Mouse (Mus musculus) cortical plate, adult 2 months (tissue): ENCODE measurements around the gene Tnrc6a. TPM values are rescaled to one million over a fixed set of nuclear protein-coding genes. Genes with fewer than 3 reads are reported as not detected.

Experiments
- H3K27ac ChIP-seq: fragments of 200-500 bp; 2 replicates; pipeline ENCODE4 v1.5.1; 2012; ENCODE audit warnings: low read length, control low read depth, inconsistent platforms; ENCODE audit not compliant: insufficient read depth
- H3K4me1 ChIP-seq: fragments of 200-500 bp; 2 replicates; pipeline ENCODE4 v1.6.1; 2011; ENCODE audit warnings: low read length; ENCODE audit not compliant: control insufficient read depth, insufficient read depth
- H3K4me3 ChIP-seq: fragments of 200-500 bp; 2 replicates; pipeline ENCODE4 v1.5.1; 2011; ENCODE audit warnings: mild to moderate bottlenecking, low read length, control low read depth; ENCODE audit not compliant: insufficient read depth
- CTCF ChIP-seq: fragments of 200-500 bp; IDR thresholded peaks from 2 replicates; pipeline ENCODE4 v1.5.1; 2011; ENCODE audit warnings: mild to moderate bottlenecking, control low read depth, low read length; ENCODE audit not compliant: insufficient read depth; ENCODE audit errors: extremely low read depth
- POLR2A ChIP-seq: fragments of 200-500 bp; IDR thresholded peaks from 2 replicates; pipeline ENCODE4 v1.6.1; 2011; ENCODE audit warnings: mild to moderate bottlenecking, low read length, control low read depth; ENCODE audit not compliant: insufficient read depth; ENCODE audit errors: extremely low read depth
- polyA plus RNA-seq: library from polyadenylated mRNA; depleted of rRNA; stranded (reverse); fragments of >200 nt; gene quantifications from 2 replicates; pipeline ENCODE4 v1.2.3, GENCODE M21; 2012

Tnrc6a gene
- polyA plus RNA-seq, 1 experiment: 55.6 TPM

DNA sequence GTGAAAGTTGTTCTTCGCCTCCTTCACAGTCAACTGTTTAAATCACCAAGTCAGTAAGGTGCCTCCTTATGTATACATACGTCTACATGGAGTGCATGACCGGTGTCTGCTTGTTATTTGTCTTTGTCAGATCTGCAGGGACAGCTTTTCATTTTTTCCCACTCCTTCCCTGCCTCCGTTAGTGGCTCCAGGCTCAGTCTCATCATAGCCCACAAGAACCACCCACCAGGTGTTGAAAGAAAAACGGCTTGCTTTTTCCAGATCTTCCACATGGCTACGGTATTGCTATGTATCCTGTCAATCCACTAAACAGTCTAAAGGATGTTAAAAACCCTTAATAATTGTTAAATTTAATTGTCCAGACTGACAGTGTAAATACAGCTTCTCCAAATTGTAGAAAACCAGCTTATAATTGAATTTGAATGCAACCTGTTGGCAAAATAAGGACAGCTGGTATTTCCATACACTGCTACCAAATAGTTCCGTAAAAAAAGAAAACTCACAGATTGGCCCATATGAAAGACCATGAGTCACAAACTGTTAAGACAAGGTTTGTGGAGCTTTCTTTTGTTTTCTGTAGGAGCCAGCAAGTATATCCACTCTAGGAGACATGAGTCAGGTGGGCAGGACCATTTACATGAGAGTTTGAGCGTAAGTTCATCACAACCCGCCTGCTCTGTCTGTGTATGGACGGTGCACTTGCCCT, 22.6 kb downstream of the Tnrc6a start:
- H3K27ac ChIP-seq: no peak overlapping the region
- H3K4me3 ChIP-seq: no peak overlapping the region
- no peak for TF ChIP-seq POLR2A
- no peak for TF ChIP-seq CTCF
- peaks cover 5% of the 10 kb centered on the region for H3K4me1 ChIP-seq

DNA sequence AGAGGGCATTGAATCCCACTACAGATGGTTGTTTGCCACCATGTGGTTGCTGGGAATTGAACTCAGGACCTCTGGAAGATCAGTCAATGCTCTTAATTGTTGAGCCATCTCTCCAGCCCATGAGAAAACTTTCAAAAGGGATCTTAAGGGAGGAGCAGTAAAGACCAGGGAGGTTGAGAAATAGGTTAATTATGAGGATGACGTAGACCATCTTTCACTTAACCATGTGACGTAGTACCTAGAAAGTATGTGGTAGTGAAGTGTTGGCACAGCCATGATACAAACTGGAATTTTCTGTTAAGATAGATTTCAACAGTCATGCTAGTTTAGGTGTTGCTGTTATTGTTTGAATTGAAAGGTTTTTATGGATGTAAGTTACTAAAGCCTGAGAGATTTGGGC, 24.1 kb downstream of the Tnrc6a start:
- no peak overlapping the region for H3K27ac ChIP-seq
- H3K4me1 ChIP-seq: peaks cover 3% of the 10 kb centered on the region
- no peak for TF ChIP-seq CTCF
- TF ChIP-seq POLR2A: no peak
- no peak overlapping the region for H3K4me3 ChIP-seq

DNA sequence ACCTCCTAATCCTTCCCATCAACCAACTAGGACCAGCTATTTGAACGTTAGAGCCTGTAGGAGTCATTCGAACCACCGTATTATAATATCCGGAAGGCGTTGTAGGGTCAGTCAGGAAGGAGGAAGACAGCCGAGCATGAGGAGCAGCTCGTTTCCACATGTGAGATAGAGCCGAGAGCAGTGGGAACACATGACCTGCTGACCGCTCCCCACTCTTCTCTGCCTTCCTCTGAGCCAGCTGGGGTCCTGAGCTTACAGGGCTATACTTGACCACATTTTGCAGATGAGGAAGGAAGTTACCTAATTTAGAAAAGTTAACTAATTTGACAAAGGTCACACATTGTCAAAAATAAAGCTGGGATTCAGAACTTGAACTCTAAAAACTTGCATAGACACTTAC, 25.2 kb downstream of the Tnrc6a start:
- peaks cover 3% of the 10 kb centered on the region for H3K4me1 ChIP-seq
- no peak overlapping the region for H3K4me3 ChIP-seq
- TF ChIP-seq POLR2A (no peak), CTCF (no peak)
- H3K27ac ChIP-seq: no peak overlapping the region

GRCm38 (mm10) chr7:123162346-123162745, 38.7 kb downstream of the Tnrc6a start:
- TF ChIP-seq CTCF (no peak), POLR2A (no peak)
- no peak overlapping the region for H3K4me3 ChIP-seq
- H3K4me1 ChIP-seq: no peaks in the 10 kb centered on the region
- H3K27ac ChIP-seq: no peak overlapping the region

DNA sequence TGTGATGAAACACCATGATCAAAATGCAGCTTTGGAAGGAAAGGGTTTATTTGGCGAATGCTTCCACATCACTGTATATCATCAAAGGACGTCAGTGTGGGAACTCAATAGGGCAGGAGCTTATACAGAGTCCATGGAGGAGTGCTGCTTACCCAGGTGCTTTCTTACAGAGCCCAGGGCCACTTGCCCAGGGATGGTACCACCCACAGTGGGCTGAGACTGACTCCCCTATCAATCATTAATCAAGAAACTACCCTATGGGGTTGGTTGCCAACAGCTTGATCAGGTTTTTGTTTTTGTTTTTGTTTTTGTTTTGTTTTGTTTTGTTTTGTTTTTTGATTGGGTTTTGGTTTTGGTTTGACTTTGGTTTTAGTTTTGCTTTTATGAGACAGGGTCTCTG, 43.8 kb downstream of the Tnrc6a start:
- Histone ChIP-seq H3K27ac (no peak overlapping the region), H3K4me3 (no peak overlapping the region), H3K4me1 (no peaks in the 10 kb centered on the region)
- no peak for TF ChIP-seq POLR2A
- no peak for TF ChIP-seq CTCF

GRCm38 (mm10) chr7:123169618-123170017, 45.9 kb downstream of the Tnrc6a start:
- Histone ChIP-seq H3K4me1 (no peaks in the 10 kb centered on the region), H3K27ac (no peak overlapping the region), H3K4me3 (no peak overlapping the region)
- TF ChIP-seq POLR2A (no peak), CTCF (no peak)

- no peak for TF ChIP-seq POLR2A
- no peak for TF ChIP-seq CTCF
- Histone ChIP-seq H3K4me1 (no peaks in the 10 kb centered on the region), H3K27ac (no peak overlapping the region), H3K4me3 (no peak overlapping the region)
These were observed 48.4 kb downstream of the Tnrc6a start for GRCm38 (mm10) chr7:123172101-123172500.

- Histone ChIP-seq H3K4me3 (no peak overlapping the region), H3K27ac (no peak overlapping the region), H3K4me1 (no peaks in the 10 kb centered on the region)
- TF ChIP-seq POLR2A (no peak), CTCF (no peak)
These were observed 53.5 kb downstream of the Tnrc6a start for GRCm38 (mm10) chr7:123177215-123177614.

DNA sequence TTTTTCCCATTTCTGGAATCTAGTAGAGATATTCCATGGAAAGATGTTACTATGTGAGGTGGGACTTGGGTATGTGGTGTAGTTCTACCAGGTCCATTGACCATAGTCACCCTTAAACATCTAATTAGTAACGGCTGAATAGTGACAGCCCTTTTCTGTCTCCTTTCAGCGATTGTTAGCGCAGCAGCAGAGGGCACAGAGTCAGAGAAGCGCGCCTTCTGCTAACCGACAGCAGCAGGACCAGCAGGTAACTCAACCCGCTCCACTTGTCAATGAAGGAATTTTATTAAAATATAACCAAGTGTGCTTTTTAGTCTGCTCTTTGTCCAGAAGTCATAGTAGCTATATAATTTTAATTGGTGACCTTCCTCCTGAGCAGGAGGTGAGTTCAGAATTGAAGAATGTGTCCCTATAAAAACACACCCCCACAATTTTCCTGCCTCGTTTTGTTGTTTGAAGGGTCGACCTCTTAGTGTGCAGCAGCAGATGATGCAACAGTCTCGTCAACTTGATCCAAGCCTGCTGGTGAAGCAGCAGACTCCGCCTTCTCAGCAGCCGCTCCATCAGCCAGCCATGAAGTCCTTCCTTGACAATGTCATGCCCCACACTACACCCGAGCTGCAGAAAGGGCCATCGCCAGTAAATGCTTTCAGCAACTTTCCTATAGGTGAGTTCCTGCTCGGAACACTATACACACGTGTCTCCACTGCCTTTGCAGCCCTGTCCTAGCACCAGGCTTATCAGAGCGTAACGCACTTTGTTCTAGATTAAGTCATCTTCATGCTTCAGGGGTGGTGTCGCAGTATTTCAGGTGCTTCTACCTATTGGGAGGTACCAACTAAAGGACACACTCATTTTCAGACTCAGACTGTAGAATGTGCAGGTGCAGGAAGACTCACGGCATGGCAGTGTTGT, 58.4 kb downstream of the Tnrc6a start:
- no peak overlapping the region for H3K4me3 ChIP-seq
- TF ChIP-seq POLR2A (no peak), CTCF (no peak)
- H3K4me1 ChIP-seq: no peaks in the 10 kb centered on the region
- H3K27ac ChIP-seq: no peak overlapping the region
